Mouse (Mus musculus) testis, postnatal 10 days (tissue): ENCODE data around the gene Pacrg.

Experiments used
- DNase-seq: peaks from one replicate; pipeline ENCODE4 v3.0.0; 2021; ENCODE audit warnings: low spot score

Pacrg gene

GRCm38 (mm10) chr17:10840148-10840707 lies at the start of gene Pacrg, which contains the start of gene Prkn:
Pacrg (minus strand) TSS chr17:10840311.
Prkn (plus strand) TSS chr17:10840384.
- DNase-seq, result peak; percentile 97

GRCm38 (mm10) chr17:10887924-10888323 lies 47.8 kb upstream of the Pacrg start:
- DNase-seq, result no peak

- no peak for DNase-seq
These were observed 42.1 kb upstream of the Pacrg start for GRCm38 (mm10) chr17:10882260-10882659.

GRCm38 (mm10) chr17:10878986-10879385 lies 38.9 kb upstream of the Pacrg start:
- no peak for DNase-seq

- DNase-seq, result no peak
These were observed 34.4 kb upstream of the Pacrg start for GRCm38 (mm10) chr17:10874208-10875187.

- DNase-seq, result no peak
These were observed 14.1 kb upstream of the Pacrg start for GRCm38 (mm10) chr17:10854207-10854606.

- peak; percentile 63 for DNase-seq
These were observed 655 bp upstream of the Pacrg start for GRCm38 (mm10) chr17:10840731-10841201.

GRCm38 (mm10) chr17:10818971-10819370 lies 21.1 kb downstream of the Pacrg start:
- DNase-seq, result no peak

- no peak for DNase-seq
These were observed 31.5 kb downstream of the Pacrg start for GRCm38 (mm10) chr17:10808571-10808970.

GRCm38 (mm10) chr17:10807261-10807998 lies 32.7 kb downstream of the Pacrg start:
- DNase-seq, result no peak

- DNase-seq, result no peak
These were observed 33.4 kb downstream of the Pacrg start for GRCm38 (mm10) chr17:10806692-10807091.

- DNase-seq, result no peak
These were observed 48.5 kb downstream of the Pacrg start for GRCm38 (mm10) chr17:10791661-10792060.

- no peak for DNase-seq
These were observed 55.6 kb downstream of the Pacrg start for GRCm38 (mm10) chr17:10784401-10784920.

GRCm38 (mm10) chr17:10776503-10776902 lies 63.6 kb downstream of the Pacrg start:
- no peak for DNase-seq

- no peak for DNase-seq
These were observed 65.6 kb downstream of the Pacrg start for GRCm38 (mm10) chr17:10774468-10774867.

GRCm38 (mm10) chr17:10772207-10772606 lies 67.9 kb downstream of the Pacrg start:
- no peak for DNase-seq

GRCm38 (mm10) chr17:10769873-10770272 lies 70.2 kb downstream of the Pacrg start:
- DNase-seq, result no peak

GRCm38 (mm10) chr17:10766735-10767406 lies 73.2 kb downstream of the Pacrg start:
- no peak for DNase-seq

GRCm38 (mm10) chr17:10764343-10764742 lies 75.8 kb downstream of the Pacrg start:
- DNase-seq, result no peak

GRCm38 (mm10) chr17:10757455-10757854 lies 82.7 kb downstream of the Pacrg start:
- no peak for DNase-seq

GRCm38 (mm10) chr17:10744709-10745461 lies 95.2 kb downstream of the Pacrg start:
- peak; percentile 51 for DNase-seq
